Mouse (Mus musculus): Measurements from ENCODE around the gene Hamp2.

DNA sequence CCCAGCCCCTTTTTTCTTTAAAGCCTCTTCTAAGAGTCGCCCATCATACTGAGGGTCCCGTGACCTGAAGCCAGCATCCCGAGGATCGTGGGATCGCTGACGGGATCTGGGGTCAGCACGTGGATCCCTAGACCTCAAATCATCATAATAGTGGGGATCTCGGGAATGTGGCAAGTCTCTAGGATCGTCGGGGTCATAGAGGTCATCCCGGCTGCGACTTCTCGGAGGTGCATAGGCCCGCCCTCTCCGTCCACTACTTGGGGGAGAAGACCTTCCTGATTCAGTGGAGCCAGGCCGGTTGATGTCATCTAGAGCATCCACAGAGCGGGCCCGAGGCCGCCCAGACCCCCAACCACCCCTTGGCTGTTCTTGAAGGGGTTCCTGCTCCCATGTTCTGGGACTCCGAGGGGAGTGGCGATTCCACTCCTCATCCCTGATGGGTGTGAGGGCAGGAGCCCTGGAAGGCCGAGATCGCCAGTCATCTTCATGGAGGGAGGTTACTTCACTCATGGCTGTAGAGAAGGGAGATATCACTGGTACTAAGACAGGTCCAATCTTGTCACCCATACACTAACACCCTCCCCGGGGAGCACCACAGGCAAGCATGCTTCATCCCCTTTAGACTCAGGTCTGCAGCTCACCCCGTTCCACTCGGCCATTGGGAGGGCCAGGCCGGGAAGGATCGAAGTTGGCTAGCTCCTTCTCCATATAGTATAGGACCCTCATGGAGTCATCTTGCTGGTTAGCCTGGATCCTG lies 33.8 kb upstream of the Hamp2 start:
- TF ChIP-seq GATA1 (IDR thresholded peaks at IDR 0.05; ENCODE audit: borderline replicate concordance, low read length): no peak
- no peak for TF ChIP-seq FLI1 (IDR thresholded peaks at IDR 0.05; ENCODE audit: low read length)
